Mouse (Mus musculus) gastrocnemius, adult 18-20 months (tissue): ENCODE results near the gene Htt. TPM values are rescaled to one million over a fixed set of nuclear protein-coding genes. Genes with fewer than 3 reads are reported as not detected.

Source experiments
- DNase-seq: peaks from one replicate; pipeline ENCODE4 v3.0.0; 2021; ENCODE audit warnings: low spot score
- total RNA-seq, 2 experiments: library from RNA; stranded (reverse); gene quantifications; 2 replicates each; pipeline ENCODE4 v1.2.3; 2021

The Htt gene
- total RNA-seq, 2 experiments from 2014 or later = 6.6 to 7.0 TPM

DNA sequence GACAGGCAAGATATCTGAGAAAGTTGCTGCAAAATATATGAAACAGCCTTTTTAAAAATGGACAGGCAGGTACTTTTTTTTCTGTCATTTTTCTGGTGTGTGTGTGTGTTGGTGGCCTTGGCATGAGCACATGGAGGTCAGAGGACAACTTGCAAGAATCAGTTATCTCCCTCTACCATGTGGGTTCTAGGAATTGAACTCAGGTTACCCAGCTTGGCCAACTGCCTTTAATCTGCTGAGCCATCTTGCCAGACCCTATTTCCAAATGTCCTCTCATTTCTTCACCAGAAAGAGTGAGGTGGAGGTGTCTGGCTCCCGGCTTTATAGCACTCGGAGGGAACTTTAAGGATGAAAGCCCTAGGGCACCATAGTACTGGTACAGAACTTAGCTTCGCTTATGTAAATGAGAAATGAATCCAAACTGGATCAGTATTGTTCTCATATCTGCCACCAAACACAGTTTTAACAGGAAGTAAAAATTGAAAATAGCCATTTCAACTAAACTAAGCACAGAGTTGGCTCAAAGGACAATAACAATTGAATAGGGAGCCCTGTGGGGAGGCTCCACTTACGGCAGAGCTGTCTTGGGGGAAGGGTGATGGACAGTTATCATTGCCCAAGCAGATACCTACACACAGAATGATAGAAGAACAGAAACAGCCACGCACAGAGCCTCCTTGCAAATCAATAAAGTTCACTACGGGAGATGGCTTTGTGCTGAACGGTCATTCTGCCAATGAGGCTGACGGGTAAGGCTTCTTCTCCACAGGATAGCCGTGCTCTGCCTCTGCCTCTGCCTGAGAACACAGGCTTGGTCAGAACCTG, 168.8 kb downstream of the Htt start:
- DNase-seq = no peak

DNA sequence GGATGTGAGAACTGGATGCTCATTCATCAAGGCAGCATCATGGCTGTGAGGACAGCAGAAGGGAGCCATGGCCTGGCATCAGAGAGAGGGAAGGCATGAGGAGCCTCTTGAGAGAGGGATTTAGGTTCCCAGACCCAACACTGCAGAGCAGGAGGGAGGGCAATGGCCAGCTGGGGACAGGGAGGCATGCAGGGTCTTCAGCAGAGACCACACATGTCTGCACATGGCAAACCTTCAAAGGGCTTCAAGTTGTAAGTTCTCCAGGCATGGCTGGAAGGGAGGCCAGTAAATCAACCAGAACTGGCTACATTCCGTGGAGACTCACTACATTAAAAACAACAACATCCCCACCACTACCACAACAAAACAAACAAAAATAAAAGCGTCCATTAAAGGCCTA, 169.6 kb downstream of the Htt start:
- DNase-seq = no peak

DNA sequence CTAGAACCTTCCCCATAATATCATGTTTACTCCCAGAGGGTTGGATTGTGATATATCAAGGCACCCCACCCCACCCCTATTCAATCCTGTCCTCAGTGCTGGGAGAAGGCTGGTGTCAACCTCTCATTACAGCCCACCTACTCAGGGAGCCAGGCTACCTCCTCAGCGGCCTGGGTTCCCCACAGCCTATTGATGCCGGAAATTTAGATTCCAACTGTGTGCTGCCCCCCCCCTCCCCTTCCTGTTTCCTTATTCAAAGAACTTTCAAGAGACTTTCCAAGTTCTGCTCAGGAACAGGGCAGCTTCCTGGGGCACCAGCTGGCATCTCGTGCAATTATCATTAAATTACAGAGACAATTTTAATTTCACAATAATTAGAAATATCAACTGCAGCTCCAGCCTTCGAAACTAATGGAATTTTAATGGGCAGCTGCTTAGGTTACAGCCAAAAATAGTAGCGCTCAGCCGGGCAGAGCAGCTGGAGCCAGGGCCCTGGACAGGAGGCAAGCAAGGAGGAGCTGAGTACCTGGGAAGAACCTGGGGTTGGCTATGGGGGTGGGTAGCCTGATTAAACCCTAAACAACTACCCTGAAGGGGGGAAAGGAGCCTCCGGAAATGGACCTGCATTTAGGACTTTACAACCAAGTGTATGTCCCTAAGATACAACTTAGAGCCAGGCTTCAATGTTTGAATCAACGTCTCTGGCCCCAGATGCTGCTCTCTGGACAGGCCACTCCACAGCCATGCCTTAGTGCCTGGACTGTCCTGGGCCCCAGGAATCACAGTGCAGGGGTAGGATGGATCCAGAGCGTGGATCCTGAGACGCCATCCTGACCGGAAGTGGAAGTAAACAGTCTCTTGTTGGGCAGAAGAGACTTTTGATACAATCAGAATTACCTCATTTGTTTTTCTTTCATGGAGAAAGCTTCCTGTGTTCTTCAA, 170.2 kb downstream of the Htt start:
- peak; percentile 25 for DNase-seq

DNA sequence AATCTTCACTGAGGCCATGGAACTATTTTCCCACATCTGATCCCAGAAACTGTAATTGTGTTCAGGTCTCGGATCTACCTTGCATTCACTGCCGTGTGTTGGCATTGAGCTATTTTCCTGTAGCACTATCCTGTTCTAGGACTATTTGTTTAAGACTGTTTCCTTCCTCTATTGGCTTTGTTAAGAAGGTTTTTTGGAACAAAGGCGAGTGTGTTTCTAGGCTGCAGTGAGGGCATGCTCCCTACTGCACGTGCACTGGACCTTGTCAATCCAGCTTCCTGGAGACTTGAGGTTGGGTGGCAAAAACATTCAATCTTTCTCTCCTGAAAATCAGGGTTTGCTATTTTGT, 170.9 kb downstream of the Htt start:
- no peak for DNase-seq

DNA sequence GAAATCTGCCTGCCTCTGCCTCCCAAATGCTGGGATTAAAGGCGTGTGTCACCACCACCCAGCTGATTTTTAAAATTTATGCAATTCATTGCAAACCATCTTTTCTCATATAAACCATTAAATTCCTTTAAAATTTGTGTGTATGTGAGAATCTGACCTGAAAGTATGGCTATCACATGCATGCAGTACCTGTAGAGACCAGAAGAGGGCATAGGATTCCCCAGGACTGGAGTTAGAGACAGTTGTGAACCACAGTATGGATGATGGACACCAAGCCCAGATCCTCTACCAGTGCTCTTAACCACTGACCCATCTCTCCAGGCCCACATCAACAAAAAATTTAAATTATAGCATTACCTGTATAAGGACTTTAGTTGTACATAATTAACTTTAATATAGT, 171.9 kb downstream of the Htt start:
- DNase-seq = no peak

DNA sequence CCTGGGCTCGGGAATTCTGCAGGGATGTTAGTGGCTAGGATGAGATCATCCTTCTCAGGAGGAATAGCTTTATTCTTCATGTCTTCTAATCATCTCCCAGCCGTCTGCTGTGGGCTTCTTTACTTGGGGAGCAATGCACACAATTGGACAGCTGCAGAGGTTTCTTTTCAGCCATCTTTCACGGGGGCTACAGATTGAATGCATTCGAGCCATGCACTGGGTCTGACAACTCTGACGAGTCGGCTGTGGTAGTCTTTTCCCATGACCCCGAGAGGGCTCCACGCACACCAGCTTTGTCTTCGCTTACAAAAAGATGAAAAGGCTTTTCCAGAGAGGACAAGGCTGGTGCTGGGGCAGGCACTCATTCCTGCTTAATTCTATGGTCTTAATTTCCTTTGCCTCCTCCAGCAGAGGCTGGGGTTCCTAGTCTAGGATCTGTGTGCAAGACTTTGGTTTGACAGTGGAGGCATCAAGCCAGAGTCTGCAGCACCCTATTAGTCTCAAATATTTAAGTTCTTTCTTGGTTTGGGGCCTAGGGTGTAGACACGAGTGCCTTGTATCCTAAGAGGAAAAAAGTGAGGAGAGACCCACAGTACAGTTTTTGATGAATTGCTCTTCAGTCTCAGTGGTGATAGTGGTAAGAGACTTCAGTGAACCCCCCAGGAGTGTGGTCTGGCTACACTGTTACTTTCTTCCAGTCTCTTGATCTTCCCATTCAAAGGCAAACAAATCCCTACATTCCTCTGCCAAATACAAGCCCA, 180.3 kb downstream of the Htt start:
- DNase-seq = no peak

DNA sequence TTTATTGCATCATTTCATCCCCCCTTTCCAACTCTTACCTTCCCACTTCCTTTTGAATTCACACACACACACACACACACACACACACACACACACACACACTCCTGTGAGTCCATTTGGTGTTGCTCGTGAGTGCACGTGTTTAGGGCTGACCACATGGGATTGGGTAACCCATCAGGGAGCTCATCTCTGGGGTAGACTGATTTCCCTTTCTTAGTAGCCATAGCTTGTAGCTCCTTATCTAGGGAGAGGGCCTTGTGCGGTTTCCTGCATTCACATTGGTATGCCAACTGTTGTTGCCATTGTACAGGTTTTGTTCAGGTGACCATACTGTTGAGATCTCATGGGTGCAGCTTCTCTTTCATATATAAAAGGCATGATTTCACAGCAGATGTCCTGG, 181.9 kb downstream of the Htt start:
- DNase-seq = no peak

DNA sequence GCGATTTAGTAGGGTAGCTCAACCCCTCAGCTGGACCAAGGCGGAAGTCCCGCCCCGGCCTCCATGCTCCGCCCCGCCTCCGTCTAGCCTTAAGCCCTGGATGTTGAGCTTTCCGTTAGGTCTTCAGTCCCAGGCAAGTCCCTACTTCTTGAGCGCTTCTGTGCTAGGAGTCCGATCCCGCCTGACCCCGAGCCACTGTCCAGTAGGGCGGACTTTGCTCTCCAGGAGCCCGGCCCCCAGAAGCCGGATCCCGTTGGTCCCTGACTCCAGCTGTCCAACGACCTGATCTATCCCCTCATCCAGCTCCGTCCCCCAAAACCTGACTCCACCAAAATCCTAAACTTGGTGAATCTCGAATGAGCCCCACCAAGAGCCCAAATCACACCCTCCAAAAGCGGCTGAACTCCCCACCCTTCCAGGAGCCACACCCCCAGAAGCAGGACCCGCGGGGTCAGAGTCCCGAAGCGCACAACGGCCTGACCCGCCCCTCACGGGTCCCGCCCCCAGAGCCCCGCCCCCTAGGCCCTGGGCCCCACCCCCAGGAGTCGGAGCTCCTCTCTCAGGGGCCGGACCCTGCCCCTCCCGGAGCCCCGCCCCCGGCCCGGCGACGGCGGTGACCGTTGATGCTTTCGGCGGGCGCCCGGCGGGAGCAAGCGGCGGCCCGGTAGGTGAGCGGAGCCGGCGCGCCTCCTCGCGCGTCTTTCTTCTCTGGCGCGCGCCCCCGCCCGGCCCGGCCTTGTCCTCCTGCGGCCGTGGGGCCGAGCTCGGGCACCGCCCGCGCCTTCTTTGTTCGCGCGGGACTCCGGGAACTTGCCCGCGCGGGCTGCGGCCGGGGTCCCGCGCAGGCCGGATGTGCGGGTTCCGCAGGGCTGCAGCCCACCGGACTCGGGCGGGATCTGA, 187.6 kb downstream of the Htt start, which contains the start of gene Rgs12:
Rgs12 (plus strand) TSS at position 585 of the 900 bp plus-strand sequence.
- DNase-seq = peak; percentile 76

DNA sequence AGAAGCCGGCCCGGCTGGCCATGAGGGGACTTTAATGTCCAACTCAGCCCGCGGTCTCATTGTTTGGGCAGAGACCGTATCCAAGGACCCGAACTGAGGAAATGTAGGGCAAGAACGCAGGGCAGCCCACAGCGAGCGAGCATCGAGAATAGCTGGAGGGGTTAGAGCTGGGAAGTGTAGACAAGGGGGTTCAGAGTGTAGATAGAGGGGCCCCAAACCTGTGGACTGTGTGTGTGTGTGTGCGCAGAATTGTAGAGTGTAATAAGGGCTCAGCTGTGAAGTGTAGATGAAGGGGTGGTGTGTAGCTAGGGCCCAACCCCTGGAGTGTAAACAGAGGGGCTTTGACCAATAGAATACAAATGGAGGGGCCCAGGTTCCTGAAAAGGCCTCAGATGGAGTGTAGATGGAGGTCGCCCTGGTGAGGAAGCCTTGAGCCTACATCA, 188.2 kb downstream of the Htt start:
- no peak for DNase-seq

DNA sequence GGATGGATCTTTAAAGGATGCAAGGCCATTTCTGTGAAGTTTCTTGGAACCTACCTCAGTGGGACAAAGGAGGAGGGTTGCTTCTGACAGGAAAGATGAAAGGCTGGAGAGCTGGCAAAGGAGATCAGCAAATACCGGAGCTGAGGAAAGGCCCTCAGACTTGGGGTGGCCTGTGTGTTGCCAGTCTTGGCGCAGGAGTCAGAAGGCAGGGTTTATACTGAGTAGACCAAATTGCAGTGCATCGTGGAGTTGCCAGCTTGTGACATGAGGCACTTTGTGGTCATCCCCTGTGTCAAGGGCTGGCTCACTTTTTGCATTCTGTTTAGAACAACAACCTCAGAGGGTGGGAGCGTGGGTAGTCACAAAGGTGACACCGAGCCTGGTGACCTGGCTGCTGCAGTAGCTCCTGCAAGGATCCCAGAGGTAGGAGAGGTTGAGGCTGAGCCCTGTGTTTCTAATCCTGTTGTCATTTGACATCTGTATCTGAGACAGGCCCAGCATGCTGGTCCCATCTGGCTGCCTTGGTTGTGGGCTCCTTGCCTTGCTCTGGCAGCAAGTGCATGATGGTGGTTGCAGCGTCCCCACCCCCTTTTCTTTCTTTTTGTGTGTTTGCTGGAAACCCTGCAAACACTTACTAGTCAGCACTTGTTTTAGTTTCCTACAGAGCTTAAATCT, 189.1 kb downstream of the Htt start:
- DNase-seq = no peak

DNA sequence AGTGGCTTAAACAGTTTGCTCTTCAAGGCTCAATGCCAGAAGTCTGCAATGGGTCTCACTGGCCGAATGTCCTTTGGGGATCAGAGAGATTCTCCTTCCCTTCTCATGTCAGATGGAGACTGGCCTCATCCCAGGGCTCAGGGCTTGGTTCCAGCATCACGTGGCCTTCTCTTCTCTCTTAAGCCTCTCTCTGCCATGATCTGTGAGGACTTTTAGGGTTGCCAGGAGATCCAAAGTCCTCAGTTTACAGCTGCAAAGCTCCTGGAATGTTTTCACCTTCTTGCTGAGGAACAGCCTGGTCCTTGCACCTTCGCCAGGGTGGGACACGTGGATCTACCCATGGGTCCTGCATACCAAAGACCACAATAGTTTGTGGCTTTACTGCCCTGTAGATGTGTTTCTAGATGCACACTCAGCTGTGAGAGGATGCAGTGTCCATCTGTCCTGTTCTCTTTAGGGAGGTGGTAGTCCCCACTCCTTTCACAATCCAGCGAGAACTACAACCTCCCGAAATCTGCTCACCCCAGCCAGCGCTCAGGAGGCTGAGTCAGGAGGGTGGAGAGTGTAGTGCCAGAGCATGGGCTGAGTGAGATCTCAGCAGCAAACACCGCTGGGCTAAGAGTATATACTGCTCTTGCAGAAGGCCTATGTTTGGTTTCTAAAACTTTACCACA, 189.8 kb downstream of the Htt start:
- DNase-seq = peak; percentile 42

DNA sequence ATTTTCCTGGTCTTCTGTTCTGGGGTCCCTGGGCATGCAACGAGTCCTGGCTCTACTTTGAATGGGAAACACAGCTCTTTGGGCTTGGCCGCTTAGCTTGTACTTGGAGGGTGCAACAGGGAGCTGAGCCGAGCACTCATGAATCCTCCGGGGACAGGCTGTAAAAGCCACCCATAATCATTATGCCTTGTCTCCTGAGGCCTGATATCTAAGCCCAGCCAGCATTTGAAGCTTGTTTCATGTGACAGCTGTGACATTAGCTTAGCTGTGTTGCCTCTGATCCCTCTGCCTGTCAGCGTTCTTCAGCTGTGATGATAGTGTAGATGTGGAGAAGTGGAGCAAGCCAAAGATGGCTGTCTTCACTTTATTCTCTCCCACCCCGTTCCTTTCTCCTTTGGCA, 193.0 kb downstream of the Htt start:
- no peak for DNase-seq

DNA sequence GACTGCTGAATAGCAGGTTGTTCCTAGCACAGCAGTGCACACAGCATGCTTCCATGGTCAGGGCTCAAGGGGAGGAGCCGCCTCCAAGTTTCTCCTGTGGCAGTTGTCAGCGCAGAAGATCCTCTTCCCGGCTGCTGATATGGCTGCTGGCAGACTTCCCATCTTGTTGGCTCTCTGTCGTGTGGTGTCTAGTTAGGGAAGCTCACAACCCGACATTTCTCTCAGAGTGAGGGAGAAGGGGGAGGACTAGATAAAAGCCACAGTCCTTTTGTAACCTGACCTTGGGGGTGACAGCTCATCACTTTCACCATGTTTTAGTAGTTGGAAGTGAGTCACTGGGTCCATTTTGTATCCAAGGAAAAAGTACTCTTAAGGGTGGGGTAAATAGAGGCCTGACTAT, 194.1 kb downstream of the Htt start:
- DNase-seq = no peak

DNA sequence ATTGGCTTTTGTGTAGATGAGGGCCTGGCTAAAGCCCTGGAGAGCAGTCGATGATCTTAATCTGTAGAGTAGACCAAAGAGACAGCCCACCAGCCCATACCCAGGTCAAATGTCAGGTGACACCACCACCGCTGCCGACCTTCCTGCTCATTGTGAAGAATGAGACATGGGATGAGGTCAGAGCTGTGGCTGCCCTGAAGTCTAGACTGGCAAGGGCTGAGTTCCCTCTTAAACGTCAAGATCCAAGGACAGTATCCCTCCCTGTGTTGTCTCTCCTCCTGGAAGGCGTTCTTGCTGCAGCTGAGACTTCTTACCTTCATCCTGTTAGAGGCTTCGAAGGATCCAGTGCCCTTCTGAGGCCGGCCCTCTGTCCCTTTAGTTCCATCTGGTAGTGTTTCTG, 194.6 kb downstream of the Htt start:
- no peak for DNase-seq

DNA sequence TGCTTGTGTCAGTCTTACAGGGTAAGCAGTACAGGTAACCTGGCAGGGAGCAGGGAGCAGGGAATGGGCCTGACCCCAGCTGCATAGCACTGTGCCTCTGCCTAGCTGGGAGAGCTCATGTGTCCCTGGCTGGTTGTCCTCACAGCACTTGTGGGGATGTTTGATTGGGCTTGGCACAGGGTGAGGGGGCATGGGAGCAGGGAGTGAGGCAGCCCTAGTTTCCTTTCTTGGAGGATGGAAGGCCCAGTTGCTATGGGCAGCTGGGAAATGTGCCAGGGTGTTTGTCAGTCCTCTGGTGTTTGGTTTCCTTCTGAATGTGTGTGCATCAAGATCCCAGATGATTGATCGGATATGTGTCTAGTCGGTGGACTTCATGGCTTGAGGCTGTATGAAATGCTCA, 195.5 kb downstream of the Htt start:
- DNase-seq = no peak

DNA sequence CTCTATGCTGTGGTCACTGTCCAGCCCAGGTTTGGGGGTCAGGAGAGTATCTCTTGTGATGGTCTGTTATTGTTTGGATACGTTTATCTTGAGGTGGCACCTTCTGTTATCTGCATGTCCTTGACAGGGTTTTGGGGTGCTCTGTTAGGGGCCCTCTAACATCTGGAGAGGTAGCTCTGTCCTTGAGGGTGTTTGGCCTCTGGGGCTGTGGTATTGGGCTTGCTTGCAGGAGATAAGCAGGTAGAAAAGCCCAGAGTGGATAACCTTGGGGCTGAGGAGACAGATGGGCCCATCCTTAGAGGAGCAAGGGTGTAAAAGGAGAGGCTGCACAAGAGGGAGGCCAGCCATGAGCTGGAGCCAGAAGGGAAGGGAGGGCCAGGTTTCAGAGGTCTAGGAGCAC, 198.5 kb downstream of the Htt start:
- no peak for DNase-seq
